Mouse (Mus musculus) CH12.LX (cell line): ENCODE results near the gene Fgfr2. TPM values are rescaled to one million over a fixed set of nuclear protein-coding genes. Genes with fewer than 3 reads are reported as not detected.

ENCODE experiments used
- DNase-seq: peaks from one replicate; pipeline ENCODE4 v3.0.0-alpha.2; 2013; ENCODE audit errors: extremely low read depth
- H3K27ac ChIP-seq: 2 replicates; pipeline ENCODE4 v1.5.1; 2012; ENCODE audit warnings: low read depth, mild to moderate bottlenecking, control low read depth, moderate library complexity; ENCODE audit not compliant: insufficient read depth
- H3K27me3 ChIP-seq: replicated peaks from 2 replicates; pipeline ENCODE3; 2012; ENCODE audit warnings: inconsistent platforms
- H3K36me3 ChIP-seq, 2 experiments: replicated peaks in 1 of 2; 2 replicates each; pipeline versions ENCODE3 to v1.6.1; 2012; ENCODE audit warnings: inconsistent platforms in 1 of 2, low read length in 1 of 2, mild to moderate bottlenecking in 1 of 2, mixed read lengths in 1 of 2, moderate library complexity in 1 of 2; ENCODE audit not compliant: control insufficient read depth in 1 of 2, insufficient read depth in 1 of 2
- H3K4me1 ChIP-seq, 2 experiments: 2 replicates each; pipeline ENCODE4 v1.6.1; 2012; ENCODE audit warnings: inconsistent platforms in 1 of 2, moderate library complexity in 1 of 2; ENCODE audit not compliant: insufficient read depth in 2 of 2, control insufficient read depth in 1 of 2
- H3K4me2 ChIP-seq: 2 replicates; pipeline ENCODE4 v1.6.1; 2012; ENCODE audit warnings: low read depth, mild to moderate bottlenecking, control low read depth; ENCODE audit not compliant: poor library complexity, insufficient read depth, severe bottlenecking
- H3K4me3 ChIP-seq, 3 experiments: fragments of 150-350 bp in 1 of 3; sonication (generic) in 1 of 3; replicated peaks in 1 of 3; 2 replicates each; pipeline versions ENCODE3 to v1.5.1; 2011 to 2012; ENCODE audit warnings: low read depth in 2 of 3, low read length in 2 of 3, mild to moderate bottlenecking in 2 of 3, moderate library complexity in 2 of 3, control low read depth in 1 of 3, improper control_type of control experiment in 1 of 3, inconsistent platforms in 1 of 3, mixed read lengths in 1 of 3; ENCODE audit not compliant: poor library complexity in 1 of 3
- H3K79me2 ChIP-seq: replicated peaks from 2 replicates; pipeline ENCODE4 v1.6.1; 2012; ENCODE audit warnings: mild to moderate bottlenecking, moderate library complexity; ENCODE audit not compliant: control insufficient read depth, poor library complexity, insufficient read depth, severe bottlenecking; ENCODE audit errors: extremely low read depth
- H3K9ac ChIP-seq: 2 replicates; pipeline ENCODE4 v1.6.1; 2012; ENCODE audit warnings: low read depth, mild to moderate bottlenecking, control low read depth, moderate library complexity; ENCODE audit not compliant: insufficient read depth
- H3K9me3 ChIP-seq: replicated peaks from 2 replicates; pipeline ENCODE3; 2012; ENCODE audit warnings: low read length, inconsistent platforms, mixed read lengths
- BHLHE40 ChIP-seq: IDR thresholded peaks from 2 replicates; pipeline ENCODE4 v1.6.1; 2011; ENCODE audit warnings: mild to moderate bottlenecking, low read depth, low read length, improper control_type of control experiment
- CHD2 ChIP-seq: IDR thresholded peaks from 2 replicates; pipeline ENCODE4 v1.6.1; 2011; ENCODE audit warnings: low read length, improper control_type of control experiment
- CTCF ChIP-seq, 2 experiments: IDR thresholded peaks in 1 of 2; conservative IDR thresholded peaks in 1 of 2; 2 replicates each; pipeline ENCODE4 v1.5.1; 2011 to 2012; ENCODE audit warnings: low read depth in 2 of 2, low read length in 2 of 2, improper control_type of control experiment in 1 of 2, inconsistent platforms in 1 of 2, mild to moderate bottlenecking in 1 of 2, moderate library complexity in 1 of 2
- E2F4 ChIP-seq: IDR thresholded peaks from 2 replicates; pipeline ENCODE4 v1.6.1; 2011; ENCODE audit warnings: low read depth, low read length, improper control_type of control experiment; ENCODE audit not compliant: insufficient replicate concordance
- EP300 ChIP-seq: IDR thresholded peaks from 2 replicates; pipeline ENCODE4 v1.6.1; 2011; ENCODE audit warnings: low read length, improper control_type of control experiment
- ETS1 ChIP-seq: conservative IDR thresholded peaks from 2 replicates; pipeline ENCODE4 v1.6.1; 2012; ENCODE audit warnings: low read depth, mild to moderate bottlenecking, inconsistent platforms, low read length, improper control_type of control experiment, moderate library complexity
- IRF4 ChIP-seq: IDR thresholded peaks from 2 replicates; pipeline ENCODE4 v1.6.1; 2014; ENCODE audit warnings: low read depth, mild to moderate bottlenecking, inconsistent platforms, low read length, improper control_type of control experiment
- JUN ChIP-seq: IDR thresholded peaks from 2 replicates; pipeline ENCODE4 v1.6.1; 2011; ENCODE audit warnings: low read depth, mild to moderate bottlenecking, low read length, improper control_type of control experiment, moderate library complexity; ENCODE audit not compliant: insufficient read depth
- JUND ChIP-seq: conservative IDR thresholded peaks from 2 replicates; pipeline ENCODE4 v1.6.1; 2011; ENCODE audit warnings: low read depth, low read length, improper control_type of control experiment
- MAFK ChIP-seq: IDR thresholded peaks from 2 replicates; pipeline ENCODE4 v1.6.1; 2011; ENCODE audit warnings: low read length, improper control_type of control experiment; ENCODE audit not compliant: insufficient replicate concordance
- MAZ ChIP-seq: IDR thresholded peaks from 2 replicates; pipeline ENCODE4 v1.6.1; 2012; ENCODE audit warnings: low read depth, mild to moderate bottlenecking, inconsistent platforms, low read length, improper control_type of control experiment, moderate library complexity
- MEF2A ChIP-seq: IDR thresholded peaks from 2 replicates; pipeline ENCODE4 v1.6.1; 2014; ENCODE audit warnings: low read depth, mild to moderate bottlenecking, inconsistent platforms, low read length, improper control_type of control experiment, borderline replicate concordance
- MXI1 ChIP-seq: IDR thresholded peaks from 2 replicates; pipeline ENCODE4 v1.6.1; 2011; ENCODE audit warnings: mild to moderate bottlenecking, low read depth, low read length, improper control_type of control experiment
- PAX5 ChIP-seq: IDR thresholded peaks from 2 replicates; pipeline ENCODE4 v1.6.1; 2012; ENCODE audit warnings: low read length, inconsistent platforms, mixed read lengths
- POLR2A ChIP-seq: IDR thresholded peaks from 2 replicates; pipeline ENCODE4 v1.6.1; 2011; ENCODE audit warnings: low read depth, mild to moderate bottlenecking, improper control_type of control experiment, low read length
- RAD21 ChIP-seq: IDR thresholded peaks from 2 replicates; pipeline ENCODE4 v1.6.1; 2011; ENCODE audit warnings: low read depth, mild to moderate bottlenecking, low read length, improper control_type of control experiment, moderate library complexity
- RCOR1 ChIP-seq: conservative IDR thresholded peaks from 2 replicates; pipeline ENCODE4 v1.6.1; 2012; ENCODE audit warnings: low read depth, mild to moderate bottlenecking, inconsistent platforms, low read length, improper control_type of control experiment
- TCF12 ChIP-seq: IDR thresholded peaks from 2 replicates; pipeline ENCODE4 v1.6.1; 2014; ENCODE audit warnings: low read depth, mild to moderate bottlenecking, inconsistent platforms, low read length, improper control_type of control experiment
- USF1 ChIP-seq: IDR thresholded peaks from 2 replicates; pipeline ENCODE4 v1.6.1; 2014; ENCODE audit warnings: low read depth, mild to moderate bottlenecking, inconsistent platforms, low read length, improper control_type of control experiment
- ZKSCAN1 ChIP-seq: IDR thresholded peaks from 2 replicates; pipeline ENCODE4 v1.6.1; 2012; ENCODE audit warnings: low read depth, inconsistent platforms, low read length, improper control_type of control experiment, borderline replicate concordance
- ZMIZ1 ChIP-seq: IDR thresholded peaks from 2 replicates; pipeline ENCODE4 v1.6.1; 2012; ENCODE audit warnings: low read depth, mild to moderate bottlenecking, inconsistent platforms, low read length, improper control_type of control experiment
- ZNF384 ChIP-seq: IDR thresholded peaks from 2 replicates; pipeline ENCODE4 v1.6.1; 2012; ENCODE audit warnings: low read depth, low read length, improper control_type of control experiment, inconsistent platforms
- dilution Hi-C: fragments of 300-500 bp; cut with MboI; formaldehyde crosslinking; loops from 2 replicates; pipeline ENCODE4 v1.14.3; 2020; ENCODE audit warnings: low sequenced_read_pairs; ENCODE audit not compliant: extremely low pct_unique_long_range_greater_than_20kb, extremely low pct_ligation_motif_present
- in situ Hi-C: fragments of 300-500 bp; cut with MboI; formaldehyde crosslinking; loops from 3 replicates; pipeline ENCODE4 v1.14.3; 2019; ENCODE audit warnings: low sequenced_read_pairs, low pct_ligation_motif_present, low pct_unique_long_range_greater_than_20kb, mixed read lengths
- polyA plus RNA-seq: library from polyadenylated mRNA; unstranded; fragments of >175 nt; gene quantifications from 2 replicates; pipeline ENCODE4 v1.2.1, GENCODE M21; 2012; ENCODE audit warnings: low read depth; ENCODE audit not compliant: insufficient read length
- total RNA-seq, 2 experiments: library from RNA; depleted of rRNA; stranded (reverse); fragments of 300-350 nt in 1 of 2; fragments of >200 nt in 1 of 2; gene quantifications; 2 replicates each; pipeline ENCODE4 v1.2.3; 2012 to 2014

Fgfr2 gene
- total and polyA plus RNA-seq, 3 experiments: not detected

DNA sequence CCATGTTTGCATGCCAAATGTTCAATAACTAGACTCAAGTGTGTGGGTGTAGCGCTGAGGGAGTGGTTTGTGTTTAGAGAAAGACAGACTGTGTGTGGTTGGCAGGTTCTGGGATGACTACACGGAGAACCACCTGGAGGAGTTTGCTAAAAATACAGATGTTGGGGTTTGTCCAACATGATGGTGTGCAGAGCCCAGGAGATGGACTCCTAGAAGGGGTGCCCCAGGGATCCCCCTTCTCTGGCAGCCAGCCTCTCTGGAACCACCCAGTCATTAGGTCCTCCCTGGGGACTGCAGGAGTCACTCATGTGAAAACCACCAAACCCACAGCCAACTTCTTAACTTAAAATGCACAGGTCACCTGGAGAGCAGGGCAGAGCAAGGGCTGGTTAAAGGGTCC is 14.5 kb downstream of the Fgfr2 start:
- dilution Hi-C loops: no loop called here
- in situ Hi-C loops: no loop called here
- no peaks in the 10 kb centered on the region for H3K79me2 ChIP-seq

DNA sequence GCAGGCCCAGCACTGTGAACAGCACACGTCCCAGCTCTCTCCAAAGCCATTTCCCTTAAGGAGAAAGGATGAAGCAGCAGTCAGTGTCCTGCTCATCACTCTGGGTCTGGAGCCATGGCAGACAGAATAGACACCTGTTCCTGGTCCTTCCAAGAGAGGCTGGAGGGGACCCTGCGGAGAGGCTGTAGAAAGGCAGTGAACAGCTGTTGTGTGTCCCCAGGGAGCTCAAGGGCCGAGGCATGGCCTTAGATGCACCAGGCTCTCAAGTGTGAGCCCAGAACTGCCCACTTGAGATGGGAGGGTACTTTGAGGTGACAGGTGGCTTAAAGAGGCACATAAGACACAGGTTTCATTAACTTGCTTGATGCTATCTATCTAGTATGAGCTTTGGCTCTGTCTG is 20.6 kb downstream of the Fgfr2 start:
- in situ Hi-C loops (no loop called here), dilution Hi-C loops (no loop called here)
- H3K27ac ChIP-seq: no peak overlapping the region
- H3K27me3 ChIP-seq: peaks cover 91% of the 10 kb centered on the region
- TF ChIP-seq ZKSCAN1: no peak
- no peak for TF ChIP-seq E2F4
- TF ChIP-seq JUND: no peak
- TF ChIP-seq BHLHE40: no peak
- TF ChIP-seq ETS1: no peak
- TF ChIP-seq CHD2: no peak
- no peak for TF ChIP-seq MEF2A
- no peak for TF ChIP-seq JUN
- TF ChIP-seq TCF12: no peak
- TF ChIP-seq EP300: no peak
- no peak for TF ChIP-seq MAZ
- no peak for TF ChIP-seq USF1
- no peak for TF ChIP-seq RCOR1
- no peak overlapping the region for H3K4me3 ChIP-seq
- H3K4me2 ChIP-seq: no peak overlapping the region
- no peaks in the 10 kb centered on the region for H3K4me1 ChIP-seq
- DNase-seq: no peak
- no peaks in the 10 kb centered on the region for H3K36me3 ChIP-seq
- no peak overlapping the region for H3K9ac ChIP-seq
- H3K9me3 ChIP-seq: no peaks in the 10 kb centered on the region
- H3K79me2 ChIP-seq: no peaks in the 10 kb centered on the region

More for the DNA sequence above, 14.5 kb downstream of the Fgfr2 start:
- Histone ChIP-seq H3K9me3 (no peaks in the 10 kb centered on the region), H3K4me1 (peaks cover 3 to 15% of the 10 kb centered on the region in 2 experiments; a peak in 2 of 4 replicates), H3K4me2 (no peak overlapping the region), H3K9ac (no peak overlapping the region), H3K27ac (no peak overlapping the region), H3K36me3 (no peaks in the 10 kb centered on the region), H3K27me3 (peaks cover 82% of the 10 kb centered on the region), H3K4me3 (no peak overlapping the region)
- peak; percentile 73 for DNase-seq
- no peak for TF ChIP-seq POLR2A
- peak; percentile 87 for TF ChIP-seq EP300
- peak; percentile 84; the same call in 1 of the 2 replicates for TF ChIP-seq MAFK
- TF ChIP-seq MXI1: no peak
- TF ChIP-seq ZMIZ1: no peak; the same call in 1 of the 2 replicates
- no peak for TF ChIP-seq MAZ
- no peak for TF ChIP-seq E2F4
- TF ChIP-seq ETS1: peak; percentile 68
- peak; percentile 82 for TF ChIP-seq MEF2A
- no peak for TF ChIP-seq CTCF (conservative IDR thresholded peaks at IDR 0.05 in 1 of 2, IDR thresholded peaks at IDR 0.05 in 1 of 2; ENCODE audit: low read depth in 2 of 2, low read length in 2 of 2)
- peak; percentile 67 for TF ChIP-seq TCF12
- TF ChIP-seq CHD2: peak; percentile 49
- peak; percentile 69 for TF ChIP-seq IRF4
- peak; percentile 66 for TF ChIP-seq BHLHE40
- TF ChIP-seq RAD21: no peak
- TF ChIP-seq PAX5: no peak
- 0 out of 2 replicates have a peak, but pooled peaks have one; percentile 41 for TF ChIP-seq JUND
- TF ChIP-seq ZNF384: no peak
